Mouse (Mus musculus) urinary bladder, adult 2 months (tissue): Measurements from ENCODE around the gene Tas2r130. TPM values are rescaled to one million over a fixed set of nuclear protein-coding genes. Genes with fewer than 3 reads are reported as not detected.
"Not testable (repeated sequence)": the region's sequence is repeated elsewhere in the genome, so short reads cannot be mapped to it uniquely, and the experiment has no call there.

Source experiments
- DNase-seq: peaks from one replicate; pipeline ENCODE4 v3.0.0; 2022; ENCODE audit warnings: low spot score
- polyA plus RNA-seq: library from polyadenylated mRNA; depleted of rRNA; stranded (reverse); fragments of >200 nt; gene quantifications from 2 replicates; pipeline ENCODE4 v1.2.3, GENCODE M21; 2012; rRNA removed

Gene Tas2r130
- polyA plus RNA-seq = not detected in 2 replicates

- no peak for DNase-seq
These were observed at the start of gene Tas2r130 for GRCm38 (mm10) chr6:131630812-131631211. Gene Tas2r130, minus strand, starts transcription at chr6:131630912.

- DNase-seq = no peak
These were observed 48.1 kb upstream of the Tas2r130 start, which contains the start of gene Tas2r106 for GRCm38 (mm10) chr6:131678786-131679185. Gene Tas2r106, minus strand, starts transcription at chr6:131678886.

GRCm38 (mm10) chr6:131660049-131660448 is 29.3 kb upstream of the Tas2r130 start, which contains the start of gene Tas2r107:
Gene Tas2r107, minus strand, starts transcription at chr6:131660149.
- DNase-seq = no peak

- not testable (repeated sequence) for DNase-seq
These were observed 20.8 kb downstream of the Tas2r130 start for GRCm38 (mm10) chr6:131609956-131610355.

GRCm38 (mm10) chr6:131604821-131605220 is 25.9 kb downstream of the Tas2r130 start:
- no peak for DNase-seq

Other genes with a start within 250 kb of the Tas2r130 start
- 177 and 227 TPM in 2 replicates for gene Ybx3, start 242.4 kb downstream of the Tas2r130 start, polyA plus RNA-seq
- not detected in 2 replicates for gene 5430401F13Rik, start 144.5 kb downstream of the Tas2r130 start, polyA plus RNA-seq
- not detected in 2 replicates for gene Gm6619, start 144.5 kb downstream of the Tas2r130 start, polyA plus RNA-seq
- not detected in 2 replicates for gene Tas2r107, start 29.2 kb upstream of the Tas2r130 start, polyA plus RNA-seq
- not detected in 2 replicates for gene Tas2r106, start 48.0 kb upstream of the Tas2r130 start, polyA plus RNA-seq
- gene Tas2r104, start 54.8 kb upstream of the Tas2r130 start, polyA plus RNA-seq = not detected in 2 replicates
- gene Tas2r105, start 56.6 kb upstream of the Tas2r130 start, polyA plus RNA-seq = not detected in 2 replicates
- not detected in 2 replicates for gene Tas2r114, start 59.2 kb upstream of the Tas2r130 start, polyA plus RNA-seq